Mouse (Mus musculus) hindbrain, embryonic 15.5 days (tissue): ENCODE measurements around the gene Spag4. TPM values are rescaled to one million over a fixed set of nuclear protein-coding genes. Genes with fewer than 3 reads are reported as not detected.
"Not testable (repeated sequence)": the region's sequence is repeated elsewhere in the genome, so short reads cannot be mapped to it uniquely, and the experiment has no call there.

Experiments used
- ATAC-seq: fragments of 200-750 bp; cut with Nextera tagmentation; 2 replicates; pipeline ENCODE4 v1.8.0; 2017; ENCODE audit warnings: low read depth, moderate number of reproducible peaks, moderate TSS enrichment; ENCODE audit not compliant: low FRiP score
- H3K27ac ChIP-seq: fragments of 300-500 bp; sonication (generic); replicated peaks from 2 replicates; pipeline ENCODE4 v1.5.1; 2015; ENCODE audit warnings: mild to moderate bottlenecking, inconsistent platforms
- H3K27me3 ChIP-seq: fragments of 300-500 bp; sonication (generic); 2 replicates; pipeline ENCODE4 v1.6.1; 2015; ENCODE audit warnings: control low read depth, inconsistent platforms
- H3K36me3 ChIP-seq: fragments of 300-500 bp; sonication (generic); 2 replicates; pipeline ENCODE4 v1.6.1; 2015; ENCODE audit warnings: control low read depth, inconsistent platforms
- H3K4me1 ChIP-seq: fragments of 300-500 bp; sonication (generic); replicated peaks from 2 replicates; pipeline ENCODE4 v1.6.1; 2015; ENCODE audit warnings: control low read depth, inconsistent platforms
- H3K4me2 ChIP-seq: fragments of 300-500 bp; sonication (generic); 2 replicates; pipeline ENCODE4 v1.6.1; 2015; ENCODE audit warnings: moderate library complexity, mild to moderate bottlenecking, inconsistent platforms
- H3K4me3 ChIP-seq: fragments of 300-500 bp; sonication (generic); 2 replicates; pipeline ENCODE4 v1.5.1; 2015; ENCODE audit warnings: mild to moderate bottlenecking, inconsistent platforms
- H3K9ac ChIP-seq: fragments of 300-500 bp; sonication (generic); 2 replicates; pipeline ENCODE4 v1.6.1; 2015; ENCODE audit warnings: inconsistent platforms
- H3K9me3 ChIP-seq: fragments of 300-500 bp; sonication (generic); 2 replicates; pipeline ENCODE4 v1.6.1; 2016; ENCODE audit warnings: control low read depth, inconsistent platforms
- WGBS: fragments of 180-500 bp; shearing (Covaris S2); methylation state at CpG from one replicate; pipeline ENCODE4 v1.1.7; 2015; 5-methylcytosine and 5-hydroxymethylcytosine counted together
- polyA plus RNA-seq: library from polyadenylated mRNA; unstranded; fragments of >200 nt; fragmentation: Nextera tagmentation; extraction: Ambion mirVana; gene quantifications from 2 replicates; pipeline ENCODE4 v1.2.1, GENCODE M21; 2015

Spag4 gene
- polyA plus RNA-seq, 1 experiment from 2014 or later: 7.0 TPM

DNA sequence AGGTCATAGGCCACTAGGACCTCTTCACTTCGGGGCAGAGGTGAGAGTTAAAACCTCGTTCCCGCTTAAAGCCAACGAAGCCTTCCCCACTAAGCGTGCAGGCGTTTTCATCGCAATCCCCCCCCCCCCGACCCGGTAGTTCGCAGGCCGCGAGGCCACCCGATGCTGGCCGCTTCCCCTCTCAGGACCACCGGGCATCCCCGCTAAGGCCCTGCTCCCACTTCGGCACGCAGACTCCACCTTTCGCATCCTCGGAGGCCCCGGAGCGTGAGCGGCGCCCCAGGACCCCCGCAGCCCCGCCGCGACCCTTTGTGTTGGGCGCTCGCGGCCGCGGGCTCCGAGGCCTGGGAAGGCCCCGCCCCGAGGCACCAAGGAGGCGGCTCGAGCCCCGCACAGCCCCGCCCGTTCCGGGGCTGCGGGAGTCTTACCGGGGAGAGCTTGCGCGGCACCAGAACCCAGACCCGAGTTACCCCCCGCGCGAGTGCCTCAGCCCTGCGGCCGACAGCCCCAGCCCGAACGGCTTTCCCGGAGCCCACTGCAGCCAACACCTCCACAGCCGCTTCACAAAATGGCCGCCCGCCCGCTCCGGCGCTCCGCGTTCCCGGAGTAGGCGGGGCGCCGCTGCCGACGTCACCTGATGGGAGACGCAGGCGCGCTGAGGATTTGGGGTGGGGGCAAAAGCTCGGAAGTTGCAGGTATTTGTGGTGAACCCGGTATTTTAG is 46.5 kb downstream of the Spag4 start, which contains the start of the genes Cpne1 and Rbm12:
Gene Cpne1, minus strand, starts transcription at position 608 of the 722 bp plus-strand sequence.
Gene Rbm12, minus strand, starts transcription at position 621 of the 722 bp plus-strand sequence.
- H3K27me3 ChIP-seq: no peaks in the 10 kb centered on the region
- peak within 1 kb of the TSS; percentile 89 for H3K9ac ChIP-seq
- WGBS: under 1% methylated on average over 73 of the region's 74 CpGs
- peak within 1 kb of the TSS; percentile 94 for H3K4me3 ChIP-seq
- H3K4me1 ChIP-seq: peaks cover 21% of the 10 kb centered on the region
- no peaks in the 10 kb centered on the region for H3K9me3 ChIP-seq
- no peaks in the 10 kb centered on the region for H3K36me3 ChIP-seq
- peak within 1 kb of the TSS; percentile 74 for H3K4me2 ChIP-seq
- H3K27ac ChIP-seq: peak within 1 kb of the TSS; percentile 96
- peak; percentile 95 for ATAC-seq

GRCm38 (mm10) chr2:156112080-156112423 is 47.1 kb downstream of the Spag4 start:
- Histone ChIP-seq H3K9ac (peak overlapping the region; percentile 89; the same call in 1 of the 2 replicates), H3K4me1 (peaks cover 18% of the 10 kb centered on the region), H3K27ac (peak overlapping the region; percentile 96), H3K4me2 (peak overlapping the region; percentile 74), H3K4me3 (peak overlapping the region; percentile 94)
- H3K36me3 ChIP-seq, H3K27me3 ChIP-seq, H3K9me3 ChIP-seq, ATAC-seq: not testable (repeated sequence)
- WGBS: 25% methylated on average over 5 of the region's 5 CpGs

DNA sequence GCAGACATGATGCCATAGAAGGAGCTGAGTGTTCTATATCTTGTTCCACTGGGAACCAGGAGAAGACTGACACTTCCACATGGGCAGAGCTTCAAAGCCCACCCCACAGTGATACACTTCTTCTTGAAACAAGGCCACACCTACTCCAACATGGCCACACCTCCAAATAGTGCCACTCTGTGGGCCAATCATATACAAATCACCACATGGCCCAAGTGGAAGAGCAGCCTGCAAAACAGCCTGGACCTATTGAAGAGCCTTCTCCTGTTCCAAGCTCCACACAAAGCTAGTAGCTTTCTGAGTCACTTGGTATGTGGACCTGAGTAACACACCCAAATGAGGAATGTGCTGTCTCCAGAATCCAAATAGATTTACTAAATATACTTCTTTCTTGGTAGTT is 54.6 kb downstream of the Spag4 start:
- no peak for ATAC-seq
- Histone ChIP-seq H3K4me2 (no peak overlapping the region), H3K27ac (no peak overlapping the region), H3K27me3 (no peaks in the 10 kb centered on the region), H3K9me3 (no peaks in the 10 kb centered on the region), H3K9ac (no peak overlapping the region), H3K4me1 (no peaks in the 10 kb centered on the region), H3K4me3 (no peak overlapping the region), H3K36me3 (no peaks in the 10 kb centered on the region; the same call in 1 of the 2 replicates)

Other genes with a start within 250 kb of the Spag4 start
- gene BC029722, start 245.7 kb upstream of the Spag4 start, polyA plus RNA-seq: 39.1 and 42.7 TPM in 2 replicates
- gene Eif6, start 238.2 kb upstream of the Spag4 start, polyA plus RNA-seq: 148 and 155 TPM in 2 replicates
- 0.45 and 0.82 TPM in 2 replicates for gene Fam83c, start 230.3 kb upstream of the Spag4 start, polyA plus RNA-seq
- 64.2 and 65.0 TPM in 2 replicates for gene Uqcc1, start 134.9 kb upstream of the Spag4 start, polyA plus RNA-seq
- not detected in 2 replicates for gene Gm15557, start 124.4 kb upstream of the Spag4 start, polyA plus RNA-seq
- 1.8 and 2.8 TPM in 2 replicates for gene Gdf5, start 119.8 kb upstream of the Spag4 start, polyA plus RNA-seq
- 13.6 and 16.9 TPM in 2 replicates for gene Cep250, start 108.7 kb upstream of the Spag4 start, polyA plus RNA-seq
- 1.2 and 2.9 TPM in 2 replicates for gene 6430550D23Rik, start 57.2 kb upstream of the Spag4 start, polyA plus RNA-seq
- 426 and 467 TPM in 2 replicates for gene Ergic3, start 57.1 kb upstream of the Spag4 start, polyA plus RNA-seq
- gene Fer1l4, start 12.2 kb upstream of the Spag4 start, polyA plus RNA-seq: not detected in 2 replicates
- gene Cpne1, start 46.8 kb downstream of the Spag4 start, polyA plus RNA-seq: 26.9 and 28.7 TPM in 2 replicates
- gene Rbm12, start 46.8 kb downstream of the Spag4 start, polyA plus RNA-seq: 17.7 and 23.0 TPM in 2 replicates
- 16.0 and 19.6 TPM in 2 replicates for gene Gm28036, start 61.9 kb downstream of the Spag4 start, polyA plus RNA-seq
- 439 and 455 TPM in 2 replicates for gene Romo1, start 78.9 kb downstream of the Spag4 start, polyA plus RNA-seq
- gene Nfs1, start 79.0 kb downstream of the Spag4 start, polyA plus RNA-seq: 33.9 and 35.2 TPM in 2 replicates
- gene Rbm39, start 115.1 kb downstream of the Spag4 start, polyA plus RNA-seq: 414 and 423 TPM in 2 replicates
- gene Phf20, start 131.3 kb downstream of the Spag4 start, polyA plus RNA-seq: 111 and 112 TPM in 2 replicates
- gene Cnbd2, start 247.1 kb downstream of the Spag4 start, polyA plus RNA-seq: 7.3 and 7.4 TPM in 2 replicates
- 101 and 108 TPM in 2 replicates for gene Scand1, start 247.5 kb downstream of the Spag4 start, polyA plus RNA-seq